Mouse (Mus musculus): ENCODE measurements around the gene Snupn. TPM values are rescaled to one million over a fixed set of nuclear protein-coding genes. Genes with fewer than 3 reads are reported as not detected.

The Snupn gene
- polyA plus RNA-seq, 1 experiment from 2014 or later: 29.1 TPM

DNA sequence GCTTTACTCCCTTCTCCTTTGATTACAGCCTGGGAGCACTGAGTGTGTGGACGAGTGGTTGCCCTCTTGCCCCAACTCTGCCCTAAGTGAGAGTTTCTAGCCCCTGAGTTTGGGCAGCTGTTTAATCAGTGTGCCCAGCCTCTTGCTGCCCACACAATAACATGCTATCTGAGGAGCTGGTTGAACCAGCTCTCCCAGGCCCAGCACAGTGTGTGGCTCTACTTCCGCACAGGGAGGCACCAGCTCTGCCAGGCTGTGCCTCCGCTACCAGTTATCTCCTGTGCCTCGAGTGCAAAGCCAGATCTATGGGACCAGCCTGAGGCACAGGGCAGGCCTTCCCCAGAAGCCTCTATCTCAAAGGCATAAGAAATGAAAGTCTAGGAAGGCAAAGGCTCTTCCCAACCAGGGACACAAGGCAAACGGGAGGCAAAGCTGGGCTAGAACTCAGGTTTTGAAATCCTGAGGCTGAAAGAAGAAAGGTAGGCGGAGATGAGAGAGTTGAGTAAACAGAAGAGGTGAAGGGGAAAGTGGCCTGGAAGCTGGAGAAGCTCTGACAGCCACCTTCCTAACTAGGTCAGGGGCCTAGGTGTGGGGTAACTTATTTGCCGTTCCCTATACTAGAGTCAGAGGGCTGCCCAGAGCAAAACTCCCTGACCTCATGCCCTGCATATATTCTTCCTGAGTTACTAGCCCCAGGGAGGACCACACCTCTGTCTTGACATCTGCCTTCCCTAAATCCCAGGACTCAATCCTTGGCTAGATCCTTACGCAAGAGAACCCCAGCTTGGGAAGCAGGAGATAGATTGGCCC, 26.6 kb upstream of the Snupn start:
- Histone ChIP-seq H3K4me2 (replicated peaks) (peak overlapping the region; percentile 85), H3K9me3 (no peaks in the 10 kb centered on the region), H3K4me1 (peaks cover 42% of the 10 kb centered on the region), H3K36me3 (peaks cover 31% of the 10 kb centered on the region), H3K27ac (no peak overlapping the region; the same call in 1 of the 2 replicates), H3K4me3 (peak overlapping the region; percentile 38), H3K27me3 (no peaks in the 10 kb centered on the region), H3K9ac (peak overlapping the region; percentile 56)
- 59% methylated on average over 8 of the region's 8 CpGs for WGBS
- no peak for ATAC-seq (ENCODE audit: insufficient number of reproducible peaks, insufficient read depth, low FRiP score, low TSS enrichment)

GRCm38 (mm10) chr9:56924651-56925027, 26.0 kb upstream of the Snupn start:
- Histone ChIP-seq H3K4me3 (peak overlapping the region; percentile 38), H3K4me2 (replicated peaks) (peak overlapping the region; percentile 85), H3K36me3 (peaks cover 25% of the 10 kb centered on the region), H3K4me1 (peaks cover 44% of the 10 kb centered on the region), H3K9me3 (no peaks in the 10 kb centered on the region), H3K27me3 (no peaks in the 10 kb centered on the region), H3K9ac (peak overlapping the region; percentile 56), H3K27ac (0 out of 2 replicates have a peak overlapping the region, but pooled peaks have one; percentile 17)
- 25% methylated on average over 7 of the region's 7 CpGs for WGBS
- ATAC-seq (ENCODE audit: insufficient number of reproducible peaks, insufficient read depth, low FRiP score, low TSS enrichment): no peak

DNA sequence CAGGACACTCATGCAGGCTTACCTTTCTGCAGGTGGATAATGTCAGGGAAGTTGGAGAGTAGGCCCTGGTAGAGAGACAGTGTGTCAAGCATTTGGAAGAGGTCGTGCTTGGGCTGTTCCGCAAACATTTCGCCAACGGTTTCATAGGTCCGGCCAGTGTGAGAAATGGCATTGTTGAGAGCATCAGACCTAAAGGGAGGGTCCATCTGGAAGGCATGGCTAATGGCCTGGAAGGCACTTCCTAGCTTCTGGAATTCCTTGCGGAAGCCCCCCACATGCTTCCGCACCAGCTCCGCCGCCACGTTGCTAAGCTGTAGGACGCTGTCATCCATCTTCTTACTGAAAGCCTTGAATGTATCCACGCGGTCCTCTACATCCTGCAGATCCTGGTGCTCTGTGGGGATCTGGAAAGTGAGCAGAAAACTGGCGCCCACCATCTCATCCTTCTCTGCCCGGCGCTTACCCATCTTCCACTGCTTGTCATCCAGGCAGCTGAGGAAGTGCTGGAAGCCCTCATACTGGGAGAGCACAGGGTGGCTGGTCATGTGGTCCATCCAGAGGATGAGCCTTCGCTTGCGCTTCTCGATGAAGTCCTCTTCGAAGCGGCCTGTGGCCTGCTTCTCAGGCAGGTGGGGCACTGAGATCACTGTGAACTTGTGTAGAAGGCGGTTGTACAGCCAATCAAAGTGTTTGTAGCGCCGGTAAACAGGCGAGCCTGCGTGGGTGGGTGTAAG, 25.2 kb upstream of the Snupn start:
- no peak for ATAC-seq (ENCODE audit: insufficient number of reproducible peaks, insufficient read depth, low FRiP score, low TSS enrichment)
- Histone ChIP-seq H3K27me3 (0 out of 2 replicates have a peak, but pooled peaks cover 3% of the 10 kb centered on the region), H3K4me1 (peaks cover 44% of the 10 kb centered on the region), H3K9me3 (no peaks in the 10 kb centered on the region), H3K9ac (peak overlapping the region; percentile 56; the same call in 1 of the 2 replicates), H3K4me3 (peak overlapping the region; percentile 65), H3K36me3 (peaks cover 23% of the 10 kb centered on the region), H3K4me2 (replicated peaks) (peak overlapping the region; percentile 85), H3K27ac (peak overlapping the region; percentile 17; the same call in 1 of the 2 replicates)
- WGBS: 89% methylated on average over 26 of the region's 26 CpGs

DNA sequence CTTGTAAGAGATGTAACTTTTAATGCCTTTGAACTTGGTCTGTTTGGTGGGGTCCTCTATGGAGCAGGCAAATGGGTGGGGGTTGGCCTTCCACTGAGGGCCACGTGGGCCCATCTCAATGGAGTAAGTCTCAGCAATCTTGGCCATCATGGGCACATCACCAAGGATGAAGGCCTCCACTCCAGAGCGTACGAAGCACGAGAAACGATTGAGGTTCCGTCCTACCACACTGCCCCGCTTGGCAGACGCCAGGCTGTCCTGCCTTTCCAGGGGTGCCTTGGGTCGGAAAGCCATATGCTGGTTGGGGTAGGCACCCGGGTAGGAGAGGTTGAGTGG, 24.7 kb upstream of the Snupn start:
- H3K27me3 ChIP-seq: 0 out of 2 replicates have a peak, but pooled peaks cover 3% of the 10 kb centered on the region
- peaks cover 22% of the 10 kb centered on the region for H3K36me3 ChIP-seq
- peaks cover 44% of the 10 kb centered on the region for H3K4me1 ChIP-seq
- WGBS: 95% methylated on average over 10 of the region's 10 CpGs
- H3K27ac ChIP-seq: no peak overlapping the region
- peak overlapping the region; percentile 76; the same call in 1 of the 2 replicates for H3K9ac ChIP-seq
- H3K9me3 ChIP-seq: no peaks in the 10 kb centered on the region
- H3K4me2 ChIP-seq (replicated peaks): peak overlapping the region; percentile 85
- no peak for ATAC-seq (ENCODE audit: insufficient number of reproducible peaks, insufficient read depth, low FRiP score, low TSS enrichment)
- peak overlapping the region; percentile 65; the same call in 1 of the 2 replicates for H3K4me3 ChIP-seq

GRCm38 (mm10) chr9:56926387-56926786, 24.3 kb upstream of the Snupn start:
- ATAC-seq (ENCODE audit: insufficient number of reproducible peaks, insufficient read depth, low FRiP score, low TSS enrichment): no peak
- Histone ChIP-seq H3K9ac (peak overlapping the region; percentile 76), H3K4me3 (peak overlapping the region; percentile 65), H3K36me3 (peaks cover 20% of the 10 kb centered on the region), H3K4me2 (replicated peaks) (peak overlapping the region; percentile 85), H3K27me3 (0 out of 2 replicates have a peak, but pooled peaks cover 3% of the 10 kb centered on the region), H3K27ac (no peak overlapping the region), H3K9me3 (no peaks in the 10 kb centered on the region), H3K4me1 (peaks cover 44% of the 10 kb centered on the region)
- WGBS: 82% methylated on average over 10 of the region's 10 CpGs

DNA sequence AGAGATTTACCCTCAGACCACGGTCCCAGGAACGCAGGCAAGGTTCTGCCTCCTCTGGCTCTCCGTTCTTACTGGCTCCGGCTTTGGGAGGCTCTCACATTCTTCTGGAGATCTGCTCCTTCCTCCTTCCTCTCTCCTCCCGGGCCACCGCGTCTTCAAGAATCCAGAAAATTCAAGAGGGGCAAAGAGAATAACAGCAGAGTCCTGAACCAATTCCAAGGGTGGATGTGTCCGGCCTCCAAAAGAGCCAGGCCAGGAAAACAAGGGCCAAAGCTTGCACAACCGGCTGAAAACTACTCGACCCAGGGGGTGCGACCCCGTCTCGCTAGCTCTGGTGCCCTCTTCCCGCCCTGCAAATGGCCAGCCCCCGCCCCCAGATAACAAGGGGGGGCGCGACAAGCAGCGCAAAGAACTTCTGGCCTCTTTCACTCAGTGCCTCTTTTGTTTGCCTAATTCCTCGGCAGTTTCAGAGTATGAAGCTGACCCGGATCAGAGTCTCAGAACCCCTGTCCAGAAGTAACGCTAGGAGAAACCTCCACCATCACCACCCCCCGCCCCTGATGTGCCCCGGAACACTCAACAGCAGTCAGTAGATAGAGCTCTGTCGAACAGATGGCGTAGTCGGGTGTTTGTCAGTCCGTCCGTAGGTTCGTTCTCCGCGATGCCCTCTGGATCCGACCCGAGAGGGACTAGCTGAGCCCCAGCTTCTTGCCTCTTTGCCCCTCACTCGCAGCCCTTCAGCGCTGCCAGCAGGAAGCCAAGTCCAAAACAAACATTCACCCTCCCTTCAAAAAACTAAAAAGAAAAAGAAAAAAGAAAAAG, 23.3 kb upstream of the Snupn start:
- Histone ChIP-seq H3K9me3 (no peaks in the 10 kb centered on the region), H3K4me3 (peak overlapping the region; percentile 65), H3K4me1 (peaks cover 44% of the 10 kb centered on the region), H3K9ac (peak overlapping the region; percentile 76), H3K36me3 (peaks cover 9% of the 10 kb centered on the region), H3K27me3 (0 out of 2 replicates have a peak, but pooled peaks cover 3% of the 10 kb centered on the region), H3K27ac (peak overlapping the region; percentile 95), H3K4me2 (replicated peaks) (peak overlapping the region; percentile 85)
- WGBS: under 1% methylated on average over 35 of the region's 35 CpGs
- ATAC-seq (ENCODE audit: insufficient number of reproducible peaks, insufficient read depth, low FRiP score, low TSS enrichment): peak; percentile 25; the same call in 1 of the 2 replicates

- peaks cover 40% of the 10 kb centered on the region for H3K4me1 ChIP-seq
Measured at GRCm38 (mm10) chr9:56928041-56928811, 22.5 kb upstream of the Snupn start, which contains the start of gene Snx33. Snx33 (minus strand) TSS chr9:56928371.

DNA sequence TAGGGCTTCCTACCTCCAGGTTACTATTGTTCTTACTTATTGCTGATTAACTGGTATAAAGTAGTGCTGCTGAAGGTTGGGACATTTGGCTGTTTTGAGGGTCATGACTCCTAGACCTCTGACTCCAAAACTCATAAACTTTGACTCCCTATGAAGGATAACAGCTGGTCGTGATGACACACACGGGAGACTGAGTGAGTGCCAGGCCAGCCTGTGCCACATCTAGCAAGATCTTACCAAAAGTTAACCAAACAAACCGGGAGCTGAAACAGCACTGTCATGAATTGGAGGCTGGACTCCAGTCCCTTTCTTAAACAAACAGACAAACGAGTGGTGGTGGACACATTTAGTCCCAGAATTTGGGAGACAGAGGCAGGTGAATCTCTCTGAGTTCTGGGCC, 21.2 kb upstream of the Snupn start:
- no peak for ATAC-seq (ENCODE audit: insufficient number of reproducible peaks, insufficient read depth, low FRiP score, low TSS enrichment)
- no peaks in the 10 kb centered on the region for H3K9me3 ChIP-seq
- H3K4me2 ChIP-seq (replicated peaks): no peak overlapping the region
- no peak overlapping the region for H3K4me3 ChIP-seq
- H3K27me3 ChIP-seq: 0 out of 2 replicates have a peak, but pooled peaks cover 3% of the 10 kb centered on the region
- peaks cover 4% of the 10 kb centered on the region; the same call in 1 of the 2 replicates for H3K36me3 ChIP-seq
- peaks cover 27% of the 10 kb centered on the region for H3K4me1 ChIP-seq
- no peak overlapping the region for H3K9ac ChIP-seq
- 65% methylated on average over 4 of the region's 4 CpGs for WGBS
- no peak overlapping the region for H3K27ac ChIP-seq

More at GRCm38 (mm10) chr9:56928041-56928811, 22.5 kb upstream of the Snupn start, which contains the start of gene Snx33:
- Histone ChIP-seq H3K27me3 (0 out of 2 replicates have a peak, but pooled peaks cover 3% of the 10 kb centered on the region), H3K4me3 (peak within 1 kb of the TSS; percentile 65), H3K9ac (peak within 1 kb of the TSS; percentile 76), H3K9me3 (no peaks in the 10 kb centered on the region), H3K4me2 (replicated peaks) (peak within 1 kb of the TSS; percentile 85), H3K36me3 (peaks cover 4% of the 10 kb centered on the region; the same call in 1 of the 2 replicates), H3K27ac (peak within 1 kb of the TSS; percentile 95)
- ATAC-seq (ENCODE audit: insufficient number of reproducible peaks, insufficient read depth, low FRiP score, low TSS enrichment): peak; percentile 83
- under 1% methylated on average over 50 of the region's 50 CpGs for WGBS

DNA sequence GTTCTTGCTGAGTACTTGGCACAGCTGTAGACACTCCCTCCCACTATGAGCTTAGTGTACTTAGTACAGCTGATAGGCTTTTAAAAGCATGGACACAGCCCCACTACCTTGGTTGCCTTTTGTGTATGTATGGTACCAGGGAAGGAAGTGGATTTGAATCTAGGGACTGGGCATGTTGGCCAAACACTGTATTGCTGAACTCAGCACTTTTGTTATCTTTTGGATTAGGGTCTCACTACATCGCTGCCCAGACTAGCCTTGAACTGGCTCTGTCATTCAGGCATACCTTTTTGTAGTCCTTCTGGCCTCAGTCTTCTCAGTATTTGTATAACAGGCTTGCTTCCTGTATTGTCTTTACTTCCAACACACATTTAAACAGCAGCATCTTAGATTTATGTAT, 20.1 kb upstream of the Snupn start:
- H3K4me1 ChIP-seq: peaks cover 17% of the 10 kb centered on the region
- no peak overlapping the region for H3K27ac ChIP-seq
- H3K27me3 ChIP-seq: 0 out of 2 replicates have a peak, but pooled peaks cover 3% of the 10 kb centered on the region
- peaks cover 4% of the 10 kb centered on the region; the same call in 1 of the 2 replicates for H3K36me3 ChIP-seq
- H3K9ac ChIP-seq: no peak overlapping the region
- no peak for ATAC-seq (ENCODE audit: insufficient number of reproducible peaks, insufficient read depth, low FRiP score, low TSS enrichment)
- 80% methylated on average over 1 of the region's 1 CpGs for WGBS
- H3K4me2 ChIP-seq (replicated peaks): no peak overlapping the region
- H3K9me3 ChIP-seq: no peaks in the 10 kb centered on the region
- no peak overlapping the region for H3K4me3 ChIP-seq

- Histone ChIP-seq H3K9me3 (no peaks in the 10 kb centered on the region), H3K4me2 (replicated peaks) (peak overlapping the region; percentile 58), H3K9ac (no peak overlapping the region), H3K36me3 (no peaks in the 10 kb centered on the region), H3K27me3 (no peaks in the 10 kb centered on the region), H3K4me3 (peak overlapping the region; percentile 88), H3K27ac (no peak overlapping the region), H3K4me1 (peaks cover 11% of the 10 kb centered on the region)
- 19% methylated on average over 6 of the region's 6 CpGs for WGBS
- ATAC-seq (ENCODE audit: insufficient number of reproducible peaks, insufficient read depth, low FRiP score, low TSS enrichment): no peak
Measured at GRCm38 (mm10) chr9:56936861-56937222, 13.8 kb upstream of the Snupn start.
